Mouse (Mus musculus): ENCODE measurements around the gene Adipor1. TPM values are rescaled to one million over a fixed set of nuclear protein-coding genes. Genes with fewer than 3 reads are reported as not detected.
"Not testable (repeated sequence)": the region's sequence is repeated elsewhere in the genome, so short reads cannot be mapped to it uniquely, and the experiment has no call there.

Adipor1 gene
- polyA plus RNA-seq, 1 experiment from 2014 or later, result 88.7 TPM

DNA sequence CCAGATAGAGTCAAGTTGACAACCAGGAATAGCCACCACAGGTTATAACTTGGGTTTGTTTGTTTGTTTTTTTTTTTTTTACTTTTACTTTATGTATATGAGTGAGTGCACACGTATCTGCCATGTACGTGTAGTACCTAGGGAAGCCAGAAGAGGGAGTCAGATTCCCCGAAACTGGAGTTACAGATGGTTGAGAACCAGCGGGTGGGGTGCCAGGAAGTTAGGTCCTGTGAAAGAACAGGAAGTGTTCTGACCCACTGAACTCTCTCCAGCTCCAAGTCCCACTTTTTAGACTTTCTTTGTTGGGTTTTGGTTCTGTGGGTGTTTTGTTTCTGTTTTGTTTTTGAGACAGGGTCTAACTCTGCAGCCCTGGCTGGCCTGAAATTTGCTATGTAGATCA, 20.2 kb downstream of the Adipor1 start:
- no peak overlapping the region for H3K4me3 ChIP-seq (replicated peaks; ENCODE audit: low read length)
- H3K27ac ChIP-seq (ENCODE audit: low read length), result no peak overlapping the region
- H3K9ac ChIP-seq (ENCODE audit: low read length), result no peak overlapping the region
- WGBS, result 31% methylated on average over 4 of the region's 4 CpGs
- H3K4me1 ChIP-seq (ENCODE audit: control insufficient read depth, insufficient read depth, low read length), result no peaks in the 10 kb centered on the region
- peaks cover 14% of the 10 kb centered on the region; the same call in 1 of the 2 replicates for H3K36me3 ChIP-seq (ENCODE audit: control insufficient read depth, insufficient read depth, low read length)
- no peaks in the 10 kb centered on the region for H3K27me3 ChIP-seq (ENCODE audit: control insufficient read depth, insufficient read depth, low read length)
- no peak for ATAC-seq (ENCODE audit: insufficient read depth, low FRiP score)
- H3K9me3 ChIP-seq (replicated peaks; ENCODE audit: control insufficient read depth, low read length), result no peaks in the 10 kb centered on the region
- H3K4me2 ChIP-seq (ENCODE audit: low read depth, low read length), result no peak overlapping the region

DNA sequence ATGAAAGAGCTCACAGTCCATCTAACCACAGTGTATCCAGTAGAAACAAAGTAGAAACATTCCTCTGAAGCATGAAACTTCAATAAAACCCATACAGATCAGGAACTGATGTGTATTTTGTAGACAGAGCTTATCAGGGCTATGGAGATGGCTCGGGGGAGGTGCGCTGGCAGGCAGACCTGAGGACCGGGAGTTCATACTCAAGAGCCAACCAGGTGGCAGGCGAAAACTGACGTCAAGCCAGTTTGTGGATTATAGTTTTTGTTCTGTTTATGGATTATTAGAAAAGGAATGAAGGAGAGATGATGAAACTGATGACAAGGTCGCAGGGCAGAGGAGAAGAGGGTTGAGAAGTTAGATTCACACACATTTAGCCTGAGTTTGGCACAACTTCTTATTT, 25.3 kb downstream of the Adipor1 start:
- WGBS, result 83% methylated on average over 6 of the region's 6 CpGs
- Histone ChIP-seq H3K27ac (ENCODE audit: low read length) (no peak overlapping the region), H3K9me3 (replicated peaks; ENCODE audit: control insufficient read depth, low read length) (no peaks in the 10 kb centered on the region), H3K4me2 (ENCODE audit: low read depth, low read length) (no peak overlapping the region), H3K27me3 (ENCODE audit: control insufficient read depth, insufficient read depth, low read length) (no peaks in the 10 kb centered on the region), H3K4me3 (replicated peaks; ENCODE audit: low read length) (no peak overlapping the region), H3K36me3 (ENCODE audit: control insufficient read depth, insufficient read depth, low read length) (no peaks in the 10 kb centered on the region), H3K9ac (ENCODE audit: low read length) (no peak overlapping the region), H3K4me1 (ENCODE audit: control insufficient read depth, insufficient read depth, low read length) (no peaks in the 10 kb centered on the region)
- no peak for ATAC-seq (ENCODE audit: insufficient read depth, low FRiP score)

DNA sequence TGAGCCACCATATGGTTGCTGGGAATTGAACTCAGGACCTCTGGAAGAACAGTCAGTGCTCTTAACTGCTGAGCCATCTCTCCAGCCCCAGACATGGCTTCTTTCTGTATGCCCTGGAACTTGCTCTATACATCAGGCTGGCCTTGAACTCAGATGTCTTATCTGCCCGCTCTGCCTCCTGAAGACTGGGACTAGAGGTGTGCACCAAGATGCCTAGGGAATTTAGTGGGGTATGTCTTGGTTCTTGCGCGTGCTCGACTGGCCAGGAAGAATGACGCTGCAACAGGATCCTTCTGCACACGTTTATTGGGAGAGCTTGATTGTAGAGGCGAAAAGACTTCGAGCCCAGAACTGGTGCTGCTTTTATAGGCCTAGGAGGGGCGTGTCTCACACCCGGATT, 26.6 kb downstream of the Adipor1 start:
- not testable (repeated sequence) for H3K9ac ChIP-seq (ENCODE audit: low read length); H3K36me3 ChIP-seq (ENCODE audit: control insufficient read depth, insufficient read depth, low read length); H3K4me3 ChIP-seq (replicated peaks; ENCODE audit: low read length); H3K27me3 ChIP-seq (ENCODE audit: control insufficient read depth, insufficient read depth, low read length); H3K9me3 ChIP-seq (replicated peaks; ENCODE audit: control insufficient read depth, low read length); ATAC-seq (ENCODE audit: insufficient read depth, low FRiP score); H3K4me2 ChIP-seq (ENCODE audit: low read depth, low read length); H3K4me1 ChIP-seq (ENCODE audit: control insufficient read depth, insufficient read depth, low read length); H3K27ac ChIP-seq (ENCODE audit: low read length)
- 92% methylated on average over 6 of the region's 10 CpGs for WGBS

DNA sequence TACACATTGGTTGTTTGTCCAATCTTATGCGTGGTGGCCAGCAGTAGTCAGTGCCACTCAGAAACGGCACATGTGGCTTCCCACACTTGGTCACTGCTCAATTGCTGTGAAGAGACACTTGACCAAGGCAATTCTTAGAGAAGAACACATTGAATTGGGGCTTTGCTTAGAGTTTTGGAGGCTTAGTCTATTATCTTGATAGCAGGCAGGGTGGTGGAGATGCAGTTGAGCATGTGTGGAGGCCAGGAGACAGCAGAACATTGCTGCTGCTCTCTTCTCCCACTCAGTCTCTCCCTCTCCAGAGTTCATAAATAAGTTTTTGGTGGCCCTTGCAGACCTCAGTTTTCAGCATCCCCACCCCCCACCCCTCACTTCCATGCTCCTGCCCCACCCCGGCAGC, 27.2 kb downstream of the Adipor1 start:
- no peaks in the 10 kb centered on the region for H3K36me3 ChIP-seq (ENCODE audit: control insufficient read depth, insufficient read depth, low read length)
- no peaks in the 10 kb centered on the region for H3K9me3 ChIP-seq (replicated peaks; ENCODE audit: control insufficient read depth, low read length)
- H3K27ac ChIP-seq (ENCODE audit: low read length), result no peak overlapping the region
- no peak for ATAC-seq (ENCODE audit: insufficient read depth, low FRiP score)
- H3K4me1 ChIP-seq (ENCODE audit: control insufficient read depth, insufficient read depth, low read length), result no peaks in the 10 kb centered on the region
- no peak overlapping the region for H3K4me2 ChIP-seq (ENCODE audit: low read depth, low read length)
- no peak overlapping the region for H3K9ac ChIP-seq (ENCODE audit: low read length)
- WGBS, result 91% methylated on average over 3 of the region's 3 CpGs
- H3K27me3 ChIP-seq (ENCODE audit: control insufficient read depth, insufficient read depth, low read length), result no peaks in the 10 kb centered on the region
- H3K4me3 ChIP-seq (replicated peaks; ENCODE audit: low read length), result no peak overlapping the region

DNA sequence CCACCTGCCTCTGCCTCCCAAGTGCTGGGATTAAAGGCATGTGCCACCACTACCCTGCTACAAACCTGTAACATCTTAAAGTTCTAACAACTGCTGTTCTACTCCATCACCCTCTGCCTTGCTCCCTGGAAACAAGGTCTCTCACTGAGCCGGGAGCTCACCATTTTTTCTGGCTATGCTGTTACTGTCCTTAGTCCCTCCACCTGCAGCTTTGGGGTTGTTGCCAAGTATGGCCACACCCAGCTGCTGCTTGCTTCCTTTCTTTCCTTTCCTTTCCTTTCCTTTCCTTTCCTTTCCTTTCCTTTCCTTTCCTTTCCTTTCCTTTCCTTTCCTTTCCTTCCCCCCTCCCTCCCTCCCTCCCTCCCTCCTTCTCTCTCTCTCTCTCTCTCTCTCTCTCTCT, 28.1 kb downstream of the Adipor1 start:
- not testable (repeated sequence) for H3K9ac ChIP-seq (ENCODE audit: low read length); ATAC-seq (ENCODE audit: insufficient read depth, low FRiP score); H3K4me3 ChIP-seq (replicated peaks; ENCODE audit: low read length); H3K27ac ChIP-seq (ENCODE audit: low read length); H3K9me3 ChIP-seq (replicated peaks; ENCODE audit: control insufficient read depth, low read length); H3K27me3 ChIP-seq (ENCODE audit: control insufficient read depth, insufficient read depth, low read length); H3K4me1 ChIP-seq (ENCODE audit: control insufficient read depth, insufficient read depth, low read length); H3K4me2 ChIP-seq (ENCODE audit: low read depth, low read length); H3K36me3 ChIP-seq (ENCODE audit: control insufficient read depth, insufficient read depth, low read length)
- 68% methylated on average over 1 of the region's 1 CpGs for WGBS

DNA sequence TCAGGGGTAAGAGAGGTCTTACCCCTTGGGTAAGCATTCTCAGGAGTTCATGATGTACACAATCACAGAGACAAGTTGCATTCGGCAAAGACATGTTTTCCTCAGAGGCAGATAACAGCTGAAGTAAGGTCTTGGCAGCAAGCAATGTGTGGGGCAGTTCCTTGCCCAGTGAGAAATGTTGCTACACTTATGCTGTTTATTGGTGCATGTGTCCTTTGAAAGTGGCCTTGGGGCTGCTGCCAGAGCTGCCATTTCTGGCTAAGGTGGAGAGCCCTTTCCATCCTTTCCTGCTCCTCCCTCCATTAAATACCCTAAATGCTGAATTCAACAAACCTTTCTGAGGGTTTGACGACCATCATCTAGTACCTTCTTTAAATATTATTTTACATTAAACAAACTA, 30.2 kb downstream of the Adipor1 start:
- H3K27me3 ChIP-seq (ENCODE audit: control insufficient read depth, insufficient read depth, low read length), result no peaks in the 10 kb centered on the region

DNA sequence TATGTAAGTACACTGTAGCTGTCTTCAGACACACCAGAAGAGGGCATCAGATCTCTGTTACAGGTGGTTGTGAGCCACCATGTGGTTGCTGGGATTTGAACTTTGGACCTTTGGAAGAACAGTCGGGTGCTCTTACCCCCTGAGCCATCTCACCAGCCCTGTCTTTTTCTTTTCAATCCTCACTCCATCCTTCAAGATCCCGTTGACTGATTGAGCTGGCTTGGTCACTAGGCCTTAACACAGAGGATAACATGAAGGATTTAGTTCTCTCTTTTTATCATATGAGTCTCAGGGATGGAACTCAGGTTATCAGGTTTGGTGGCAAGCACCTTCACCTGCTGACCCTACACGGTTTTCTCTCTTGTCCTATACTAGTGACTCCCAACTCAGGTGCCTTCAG, 33.4 kb downstream of the Adipor1 start:
- not testable (repeated sequence) for H3K4me3 ChIP-seq (replicated peaks; ENCODE audit: low read length); ATAC-seq (ENCODE audit: insufficient read depth, low FRiP score)
- 64% methylated on average over 3 of the region's 3 CpGs for WGBS

More for the DNA sequence above, 30.2 kb downstream of the Adipor1 start:
- H3K4me3 ChIP-seq (replicated peaks; ENCODE audit: low read length), result no peak overlapping the region
- H3K4me2 ChIP-seq (ENCODE audit: low read depth, low read length), result no peak overlapping the region
- H3K27ac ChIP-seq (ENCODE audit: low read length), result no peak overlapping the region
- ATAC-seq (ENCODE audit: insufficient read depth, low FRiP score), result no peak
- H3K9ac ChIP-seq (ENCODE audit: low read length), result no peak overlapping the region
- 78% methylated on average over 2 of the region's 2 CpGs for WGBS
- no peaks in the 10 kb centered on the region for H3K36me3 ChIP-seq (ENCODE audit: control insufficient read depth, insufficient read depth, low read length)
- H3K4me1 ChIP-seq (ENCODE audit: control insufficient read depth, insufficient read depth, low read length), result no peaks in the 10 kb centered on the region
- H3K9me3 ChIP-seq (replicated peaks; ENCODE audit: control insufficient read depth, low read length), result no peaks in the 10 kb centered on the region

DNA sequence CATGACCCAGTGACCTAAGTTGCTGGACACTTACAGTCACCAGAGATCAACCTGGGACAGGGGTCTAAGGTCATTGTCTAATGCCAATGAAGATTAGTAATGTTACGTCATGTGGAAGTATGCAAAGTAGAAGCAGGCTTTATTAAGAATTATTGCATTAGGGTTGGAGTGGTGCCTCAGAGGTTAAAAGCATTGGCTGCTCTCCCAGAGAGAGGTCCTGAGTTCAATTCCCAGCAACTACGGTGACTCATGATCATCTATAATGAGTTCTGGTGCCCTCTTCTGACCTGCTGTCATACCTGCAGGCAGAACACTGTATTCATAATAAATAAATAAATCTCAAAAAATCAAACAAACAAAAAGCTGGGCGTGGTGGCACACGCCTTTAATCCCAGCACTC, 35.0 kb downstream of the Adipor1 start:
- Histone ChIP-seq H3K4me2 (ENCODE audit: low read depth, low read length) (no peak overlapping the region), H3K27me3 (ENCODE audit: control insufficient read depth, insufficient read depth, low read length) (no peaks in the 10 kb centered on the region), H3K4me3 (replicated peaks; ENCODE audit: low read length) (no peak overlapping the region), H3K9ac (ENCODE audit: low read length) (no peak overlapping the region), H3K27ac (ENCODE audit: low read length) (no peak overlapping the region), H3K4me1 (ENCODE audit: control insufficient read depth, insufficient read depth, low read length) (no peaks in the 10 kb centered on the region; the same call in 1 of the 2 replicates), H3K9me3 (replicated peaks; ENCODE audit: control insufficient read depth, low read length) (no peaks in the 10 kb centered on the region), H3K36me3 (ENCODE audit: control insufficient read depth, insufficient read depth, low read length) (no peaks in the 10 kb centered on the region)
- no peak for ATAC-seq (ENCODE audit: insufficient read depth, low FRiP score)
- 79% methylated on average over 4 of the region's 4 CpGs for WGBS

More for the DNA sequence above, 33.4 kb downstream of the Adipor1 start:
- not testable (repeated sequence) for H3K4me1 ChIP-seq (ENCODE audit: control insufficient read depth, insufficient read depth, low read length); H3K9me3 ChIP-seq (replicated peaks; ENCODE audit: control insufficient read depth, low read length); H3K36me3 ChIP-seq (ENCODE audit: control insufficient read depth, insufficient read depth, low read length); H3K27ac ChIP-seq (ENCODE audit: low read length); H3K4me2 ChIP-seq (ENCODE audit: low read depth, low read length); H3K9ac ChIP-seq (ENCODE audit: low read length); H3K27me3 ChIP-seq (ENCODE audit: control insufficient read depth, insufficient read depth, low read length)

DNA sequence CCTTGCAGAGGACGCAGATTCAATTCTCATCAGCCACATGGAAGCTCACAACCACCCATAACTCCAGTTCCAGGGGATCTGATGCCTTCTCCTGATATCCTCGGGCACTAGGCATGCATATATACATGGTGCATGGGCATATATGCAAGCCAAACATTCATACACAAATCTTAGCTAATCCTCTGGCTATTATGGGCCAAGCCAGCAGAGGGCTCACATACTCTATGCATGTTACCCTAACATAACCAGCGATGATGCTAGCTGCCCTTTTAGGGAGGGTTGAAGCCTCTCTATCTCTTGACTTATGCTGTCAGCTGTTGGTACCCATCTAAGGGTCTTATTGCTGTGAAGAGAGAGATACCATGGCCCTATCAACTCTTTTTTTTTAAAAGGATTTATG, 35.8 kb downstream of the Adipor1 start:
- Histone ChIP-seq H3K4me3 (replicated peaks; ENCODE audit: low read length) (no peak overlapping the region), H3K9ac (ENCODE audit: low read length) (no peak overlapping the region), H3K27me3 (ENCODE audit: control insufficient read depth, insufficient read depth, low read length) (no peaks in the 10 kb centered on the region), H3K36me3 (ENCODE audit: control insufficient read depth, insufficient read depth, low read length) (no peaks in the 10 kb centered on the region), H3K4me1 (ENCODE audit: control insufficient read depth, insufficient read depth, low read length) (peaks cover 1% of the 10 kb centered on the region), H3K4me2 (ENCODE audit: low read depth, low read length) (no peak overlapping the region), H3K27ac (ENCODE audit: low read length) (no peak overlapping the region), H3K9me3 (replicated peaks; ENCODE audit: control insufficient read depth, low read length) (no peaks in the 10 kb centered on the region)
- WGBS, result 41% methylated on average over 3 of the region's 3 CpGs
- no peak for ATAC-seq (ENCODE audit: insufficient read depth, low FRiP score)

Data from stomach, embryonic 16.5 days (tissue).